Mouse (Mus musculus) cerebral cortex, adult 2 months (tissue): ENCODE measurements around the gene Kazald1.

Experiments
- WGBS: fragments of 180-500 bp; shearing (Covaris S2); methylation state at CpG from one replicate; pipeline ENCODE4 v1.1.7; 2018; 5-methylcytosine and 5-hydroxymethylcytosine counted together

Gene Kazald1

GRCm38 (mm10) chr19:45074580-45075322 is at the start of gene Kazald1:
Kazald1 (plus strand) TSS chr19:45075241.
- WGBS: under 1% methylated on average over 45 of the region's 45 CpGs

DNA sequence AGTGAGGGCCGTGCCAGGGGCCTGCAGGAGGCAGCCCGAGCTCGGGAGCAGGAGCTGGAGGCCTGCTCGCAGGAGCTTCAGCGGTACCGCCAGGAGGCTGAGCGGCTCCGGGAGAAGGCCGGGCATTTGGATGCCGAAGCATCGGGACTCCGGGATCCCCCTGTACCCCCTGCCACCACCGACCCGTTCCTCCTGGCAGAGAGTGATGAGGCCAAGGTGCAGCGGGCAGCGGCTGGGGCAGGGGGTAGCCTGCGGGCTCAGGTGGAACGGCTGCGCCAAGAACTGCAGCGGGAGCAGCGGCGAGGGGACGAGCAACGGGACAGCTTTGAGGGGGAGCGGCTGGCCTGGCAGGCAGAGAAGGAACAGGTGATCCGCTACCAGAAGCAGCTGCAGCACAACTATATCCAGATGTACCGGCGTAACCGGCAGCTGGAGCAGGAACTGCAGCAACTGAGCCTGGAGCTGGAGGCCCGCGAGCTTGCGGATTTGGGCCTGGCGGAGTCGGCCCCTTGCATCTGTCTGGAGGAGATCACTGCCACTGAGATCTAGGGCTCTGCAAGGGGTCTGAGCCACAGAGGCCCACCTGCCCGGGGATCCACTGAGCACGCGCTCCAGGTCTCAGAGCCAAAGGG is 49.0 kb upstream of the Kazald1 start:
- WGBS: 91% methylated on average over 37 of the region's 37 CpGs

DNA sequence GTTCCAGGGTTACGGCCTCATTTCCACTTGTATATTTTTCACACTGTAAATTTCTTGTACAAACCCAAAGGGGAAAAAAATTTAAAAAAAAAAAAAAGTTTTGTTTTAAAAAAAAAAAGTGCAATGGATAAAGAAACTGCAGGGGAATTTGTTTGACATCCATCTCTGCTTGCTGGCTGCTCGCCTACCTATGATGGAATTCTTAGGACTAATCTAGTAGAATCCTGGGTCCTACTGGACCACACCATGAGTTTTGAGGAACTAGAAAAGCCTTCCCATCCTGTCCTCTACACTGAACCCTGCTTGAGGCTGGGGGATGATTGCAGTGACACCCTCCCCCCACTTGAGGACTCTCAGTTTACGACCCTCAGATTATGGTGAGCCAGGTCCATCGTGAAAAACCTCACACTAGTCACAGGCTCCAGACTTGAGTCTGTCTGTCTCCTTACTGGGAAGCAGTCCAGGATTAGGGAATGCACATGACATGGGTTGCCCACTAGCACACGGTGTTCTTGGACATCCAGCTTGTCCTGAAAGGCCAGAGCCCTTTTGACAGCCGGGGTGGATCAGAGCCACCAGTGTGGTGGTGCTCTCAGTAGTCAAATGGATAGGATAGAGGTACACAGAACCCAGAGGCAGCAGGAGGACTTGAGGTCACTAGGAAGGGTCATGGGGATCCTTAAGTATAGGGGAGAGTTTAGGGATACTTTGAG is 47.9 kb upstream of the Kazald1 start:
- 65% methylated on average over 6 of the region's 6 CpGs for WGBS

DNA sequence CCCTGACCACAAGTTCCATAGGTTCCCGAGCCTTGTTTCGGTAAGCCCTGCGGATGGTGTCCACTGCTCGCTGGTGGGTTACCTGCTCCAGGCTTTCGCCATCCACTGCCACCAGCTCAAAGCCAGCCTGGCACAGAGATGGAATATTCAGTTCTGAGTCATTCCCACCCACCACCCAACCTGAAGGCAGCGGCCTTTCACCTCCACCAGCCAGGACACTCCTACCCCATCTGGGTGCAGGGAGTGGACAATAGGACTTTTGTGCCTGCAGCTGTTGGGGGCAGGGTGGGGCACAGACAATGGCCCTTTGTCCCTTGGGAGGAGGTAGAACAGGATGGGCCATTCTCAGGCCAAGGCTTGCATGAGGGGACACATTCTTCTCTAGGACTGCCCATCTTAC is 47.2 kb upstream of the Kazald1 start:
- WGBS: 69% methylated on average over 6 of the region's 6 CpGs

- 79% methylated on average over 19 of the region's 19 CpGs for WGBS
Measured at GRCm38 (mm10) chr19:45028746-45029145, 46.3 kb upstream of the Kazald1 start.

- WGBS: 63% methylated on average over 9 of the region's 9 CpGs
Measured at GRCm38 (mm10) chr19:45029571-45029970, 45.5 kb upstream of the Kazald1 start.

- WGBS: 35% methylated on average over 8 of the region's 8 CpGs
Measured at GRCm38 (mm10) chr19:45030111-45030510, 44.9 kb upstream of the Kazald1 start.

DNA sequence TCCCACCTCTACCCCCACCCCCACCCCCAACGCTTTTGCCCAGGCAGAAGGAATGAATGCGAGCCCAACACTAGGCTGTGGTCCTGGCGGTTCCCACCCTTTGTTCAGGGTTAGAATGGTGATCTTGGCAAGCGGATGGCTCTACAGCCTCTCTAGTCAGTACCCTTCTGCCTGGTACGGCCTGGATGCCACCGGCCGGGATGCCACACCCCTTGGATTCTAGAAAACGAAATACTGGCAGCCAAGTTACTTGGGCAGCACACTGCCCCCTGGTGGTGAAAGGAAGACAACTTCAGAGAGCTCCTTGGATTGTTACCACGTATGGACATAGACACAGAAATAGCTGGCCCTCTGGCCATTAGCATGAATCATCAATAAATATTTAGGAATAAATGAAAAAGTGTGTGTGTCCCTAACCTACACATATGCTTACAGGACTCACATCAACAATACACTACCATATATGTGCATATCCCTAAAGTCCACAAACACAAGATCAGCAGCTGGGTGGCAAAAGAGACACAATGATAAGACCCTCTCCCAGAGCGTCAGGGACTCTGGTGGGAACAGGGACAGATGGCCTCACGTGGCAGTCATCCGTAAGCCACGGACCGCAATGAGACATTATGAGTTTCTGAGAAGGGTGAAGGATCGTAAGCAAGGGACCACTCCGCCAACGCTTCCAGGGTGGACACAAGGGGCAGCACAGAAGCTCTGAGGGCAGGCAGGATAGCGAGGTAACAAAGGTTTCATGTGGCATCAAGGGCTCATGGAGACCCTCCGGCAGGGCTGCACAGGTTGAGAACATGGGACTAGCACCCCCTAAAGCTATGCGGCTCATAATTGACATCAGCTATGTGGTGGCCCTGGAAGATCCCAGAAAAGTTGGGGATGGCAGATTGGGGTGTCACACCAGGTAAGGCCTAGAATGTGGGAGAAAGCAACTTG is 44.0 kb upstream of the Kazald1 start:
- 40% methylated on average over 20 of the region's 20 CpGs for WGBS

DNA sequence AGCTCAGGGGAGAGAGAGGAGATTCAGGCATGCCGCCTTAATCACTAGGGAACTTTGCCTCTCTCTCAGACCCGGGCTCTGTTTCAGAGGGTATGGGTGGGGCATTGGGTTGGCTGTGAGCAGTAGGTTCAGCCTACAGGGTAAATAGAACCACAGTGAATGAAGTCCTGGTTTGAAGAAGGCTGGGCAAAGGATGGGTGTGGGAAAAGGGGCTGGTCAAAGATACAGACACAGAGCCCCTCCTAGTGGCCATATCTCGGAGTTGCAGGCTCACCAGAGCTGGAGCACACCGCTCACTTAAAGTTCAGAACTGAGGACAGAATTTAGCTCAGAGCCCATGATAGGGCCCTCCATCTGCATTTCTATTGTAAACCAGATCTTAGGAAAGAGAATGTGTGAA is 43.3 kb upstream of the Kazald1 start:
- 15% methylated on average over 4 of the region's 4 CpGs for WGBS

GRCm38 (mm10) chr19:45032570-45033332 is 42.3 kb upstream of the Kazald1 start:
- 58% methylated on average over 17 of the region's 17 CpGs for WGBS

DNA sequence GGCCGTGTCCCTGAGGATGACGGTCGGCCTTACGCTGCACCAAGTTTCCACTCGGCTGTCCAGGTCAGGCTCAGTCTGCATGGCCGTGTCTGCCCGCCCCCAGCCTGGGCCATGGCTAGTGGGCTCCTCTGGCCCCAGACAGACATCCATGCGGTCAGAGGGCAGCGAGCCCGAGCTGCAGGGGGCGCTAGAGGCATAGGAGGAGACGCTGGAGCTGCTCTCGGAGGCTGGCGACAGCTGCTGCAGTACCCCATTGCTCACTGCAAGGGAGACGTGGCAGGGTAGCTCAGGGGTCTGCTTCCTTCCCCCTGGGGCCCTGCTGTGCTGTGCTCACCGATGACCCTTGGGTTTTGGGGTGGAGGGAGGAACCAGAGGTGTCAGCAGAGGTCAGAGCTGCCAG is 38.2 kb upstream of the Kazald1 start:
- 50% methylated on average over 16 of the region's 16 CpGs for WGBS

DNA sequence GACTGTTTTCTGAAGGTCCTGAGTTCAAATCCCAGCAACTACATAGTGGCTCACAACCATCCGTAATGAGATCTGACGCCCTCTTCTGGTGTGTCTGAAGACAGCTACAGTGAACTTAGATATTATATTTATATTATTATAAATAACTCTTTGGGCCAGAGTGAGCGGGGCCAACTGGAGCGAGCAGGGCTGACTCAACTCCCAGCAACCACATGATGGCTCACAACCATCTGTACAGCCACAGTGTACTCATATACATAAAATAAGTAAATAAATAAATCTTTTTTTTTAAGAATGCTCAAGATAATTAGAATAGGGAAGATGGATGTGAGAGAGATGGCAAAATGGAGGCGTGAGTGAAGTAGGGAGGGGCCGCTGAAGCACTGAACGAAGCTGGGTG is 36.8 kb upstream of the Kazald1 start:
- 90% methylated on average over 7 of the region's 7 CpGs for WGBS

- WGBS: 64% methylated on average over 13 of the region's 13 CpGs
Measured at GRCm38 (mm10) chr19:45040214-45040613, 34.8 kb upstream of the Kazald1 start.

DNA sequence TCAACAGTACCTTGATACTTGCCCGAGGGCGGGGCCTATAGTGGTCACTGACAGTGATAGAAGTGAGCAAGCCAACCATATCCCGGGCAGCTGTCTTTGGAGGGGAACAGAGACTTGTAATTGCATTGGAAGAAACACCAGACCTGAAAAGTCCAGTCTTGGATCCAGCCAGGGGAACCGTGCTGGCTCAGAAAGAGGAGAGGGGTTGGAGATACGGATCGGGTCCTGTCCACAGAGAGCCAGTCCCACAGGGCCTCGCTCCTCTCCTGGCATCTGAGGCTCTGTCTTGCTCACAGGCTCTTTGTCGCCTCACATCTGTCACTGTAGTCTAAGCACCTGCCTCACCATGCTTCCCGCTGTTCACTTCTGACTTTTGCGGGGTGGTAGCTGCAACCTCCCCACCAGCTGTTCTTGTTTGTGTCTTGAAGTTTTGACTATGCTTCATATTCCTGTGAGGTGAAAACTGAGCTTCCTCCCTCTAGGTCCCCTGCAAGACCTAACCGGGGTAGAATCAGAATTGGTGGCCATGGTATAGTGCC is 30.6 kb upstream of the Kazald1 start:
- WGBS: 59% methylated on average over 11 of the region's 11 CpGs

GRCm38 (mm10) chr19:45045236-45045635 is 29.8 kb upstream of the Kazald1 start:
- 69% methylated on average over 15 of the region's 15 CpGs for WGBS

DNA sequence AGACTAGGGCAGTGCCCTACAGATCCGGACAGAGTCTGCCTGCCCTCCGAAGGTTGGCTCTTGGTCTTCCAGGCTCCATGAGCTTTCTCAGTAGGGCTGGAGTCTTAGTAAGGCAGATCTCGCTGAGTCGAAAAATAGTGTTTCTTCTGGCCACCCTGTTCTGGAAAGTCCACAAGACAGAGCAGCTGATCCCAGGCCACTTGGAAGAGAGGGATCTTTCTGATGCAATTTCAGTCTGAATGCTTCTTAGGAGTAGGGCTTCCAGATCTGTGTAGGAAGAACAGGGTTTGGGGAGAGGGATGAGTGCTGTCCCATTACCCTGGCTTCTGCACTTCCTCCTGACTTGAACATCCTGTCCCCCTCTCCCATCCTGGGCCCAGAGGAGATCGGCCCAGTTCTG is 29.4 kb upstream of the Kazald1 start, which contains the start of gene Pdzd7:
TSS of gene Pdzd7 (minus strand) at position 67 of the 400 bp plus-strand sequence.
- 87% methylated on average over 5 of the region's 5 CpGs for WGBS

GRCm38 (mm10) chr19:45046523-45047321 is 28.3 kb upstream of the Kazald1 start:
- WGBS: 2% methylated on average over 34 of the region's 34 CpGs

DNA sequence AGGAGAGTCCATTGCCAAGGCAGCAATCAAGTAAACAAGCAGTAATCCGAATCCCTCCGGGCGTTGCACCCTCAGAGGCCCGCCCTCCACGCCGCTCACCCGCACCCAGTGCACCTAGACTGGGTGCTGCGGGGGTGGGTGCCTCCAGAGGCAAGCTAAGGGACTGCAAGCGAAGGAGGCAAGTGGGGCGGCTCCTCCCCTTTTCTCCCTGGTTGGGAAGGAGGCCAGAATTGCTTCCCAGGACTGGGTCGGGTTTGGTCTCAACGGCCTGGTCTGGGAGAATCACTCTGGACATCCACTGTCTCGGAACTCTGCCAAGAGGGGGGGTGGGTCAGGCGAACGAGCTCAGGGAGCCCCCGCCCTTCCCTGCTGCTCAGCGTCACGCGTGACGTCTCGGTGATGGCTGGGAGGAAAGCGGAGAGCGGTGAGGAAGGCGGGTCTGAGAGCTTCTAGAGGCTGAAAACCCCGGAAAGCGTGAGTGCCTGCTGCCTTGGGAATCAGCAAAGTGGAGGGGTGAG is 27.6 kb upstream of the Kazald1 start, which contains the start of gene Sfxn3:
TSS of gene Sfxn3 (plus strand) at position 87 of the 518 bp plus-strand sequence.
- WGBS: under 1% methylated on average over 26 of the region's 26 CpGs

DNA sequence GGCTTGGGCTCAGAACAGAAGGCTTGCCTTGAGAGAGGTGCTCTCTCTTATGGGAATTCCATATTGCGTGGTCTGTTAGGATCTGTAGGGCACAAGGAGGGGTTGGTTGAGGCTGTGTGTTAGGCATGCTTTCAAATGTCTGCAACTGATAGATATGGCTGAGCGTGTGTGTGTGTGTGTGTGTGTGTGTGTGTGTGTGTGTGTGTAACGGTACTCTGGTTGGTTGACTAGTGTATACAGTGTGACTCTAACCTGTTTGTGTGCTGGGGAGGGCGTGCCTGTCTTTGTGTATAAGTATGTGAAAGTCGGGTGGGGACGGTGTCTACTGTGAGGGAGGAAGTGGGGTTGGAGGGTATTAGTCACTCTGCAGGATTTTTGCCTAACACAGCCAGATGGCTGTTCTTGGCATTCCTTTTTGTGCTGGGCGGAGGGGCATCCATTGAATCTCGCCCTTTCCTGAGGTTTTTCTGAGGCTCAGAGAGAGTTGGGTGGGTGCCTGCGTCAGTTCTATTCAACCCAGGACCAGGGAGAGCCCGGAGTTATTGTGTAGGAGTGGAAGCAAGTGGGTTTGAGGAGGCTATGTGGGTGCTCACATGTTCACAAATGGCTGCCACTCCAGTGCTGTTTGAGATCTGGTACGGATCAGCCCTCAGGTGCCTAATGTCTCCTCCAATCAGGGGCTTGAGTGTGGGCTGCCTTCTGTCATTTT is 27.0 kb upstream of the Kazald1 start:
- WGBS: 3% methylated on average over 11 of the region's 11 CpGs
